Mouse (Mus musculus) myocyte (in vitro differentiated cells): ENCODE results near the gene Ak8. TPM values are rescaled to one million over a fixed set of nuclear protein-coding genes. Genes with fewer than 3 reads are reported as not detected.

ENCODE experiments used
- H3K27me3 ChIP-seq: one replicate; pipeline ENCODE4 v1.6.1; 2011; ENCODE audit not compliant: control insufficient read depth, insufficient read depth, insufficient read length
- H3K36me3 ChIP-seq: one replicate; pipeline ENCODE4 v1.6.1; 2011; ENCODE audit not compliant: control insufficient read depth, insufficient read depth
- H3K4me2 ChIP-seq: one replicate; pipeline ENCODE4 v1.6.1; 2011; ENCODE audit warnings: low read depth, control low read depth
- H3K4me3 ChIP-seq: one replicate; pipeline ENCODE4 v1.5.1; 2011; ENCODE audit warnings: mild to moderate bottlenecking, control low read depth, moderate library complexity
- H3K79me2 ChIP-seq: one replicate; pipeline ENCODE4 v1.6.1; 2011; ENCODE audit not compliant: control insufficient read depth, insufficient read depth
- H3ac ChIP-seq: one replicate; pipeline ENCODE4 v1.6.1; 2011; ENCODE audit not compliant: control insufficient read depth, insufficient read length
- CEBPB ChIP-seq: IDR thresholded peaks from 2 replicates; pipeline ENCODE4 v1.6.1; 2011; ENCODE audit warnings: mild to moderate bottlenecking, moderate library complexity; ENCODE audit not compliant: poor library complexity, insufficient read depth, severe bottlenecking
- E2F4 ChIP-seq: IDR thresholded peaks from one replicate; pipeline ENCODE4 v1.6.1; 2011; ENCODE audit warnings: mild to moderate bottlenecking, control low read depth, moderate library complexity; ENCODE audit not compliant: insufficient read depth
- MAX ChIP-seq: IDR thresholded peaks from one replicate; pipeline ENCODE4 v1.6.1; 2011; ENCODE audit warnings: low read depth, mild to moderate bottlenecking, control low read depth
- MYOD1 ChIP-seq, 3 experiments: IDR thresholded peaks; one replicate each; pipeline ENCODE4 v1.6.1; 2011; ENCODE audit warnings: control low read depth in 2 of 3, low read depth in 2 of 3, mild to moderate bottlenecking in 2 of 3, moderate library complexity in 1 of 3; ENCODE audit not compliant: insufficient read length in 2 of 3, control insufficient read depth in 1 of 3
- MYOG ChIP-seq, 3 experiments: IDR thresholded peaks; one replicate each; pipeline ENCODE4 v1.6.1; 2011; ENCODE audit warnings: control low read depth in 2 of 3, low read depth in 2 of 3, mild to moderate bottlenecking in 2 of 3; ENCODE audit not compliant: insufficient read length in 2 of 3, control insufficient read depth in 1 of 3, insufficient read depth in 1 of 3
- POLR2A ChIP-seq: IDR thresholded peaks from one replicate; pipeline ENCODE4 v1.6.1; 2011; ENCODE audit warnings: low read depth, mild to moderate bottlenecking, control low read depth, moderate library complexity; ENCODE audit not compliant: insufficient read length
- POLR2AphosphoS2 ChIP-seq: IDR thresholded peaks from one replicate; pipeline ENCODE4 v1.6.1; 2011; ENCODE audit warnings: low read depth, control low read depth; ENCODE audit not compliant: insufficient read length
- REST ChIP-seq: IDR thresholded peaks from one replicate; pipeline ENCODE4 v1.6.1; 2011; ENCODE audit warnings: mild to moderate bottlenecking, control low read depth, moderate library complexity; ENCODE audit not compliant: insufficient read depth, insufficient read length
- SRF ChIP-seq: IDR thresholded peaks from one replicate; pipeline ENCODE4 v1.6.1; 2011; ENCODE audit warnings: low read depth; ENCODE audit not compliant: control insufficient read depth, insufficient read length
- TCF12 ChIP-seq: IDR thresholded peaks from one replicate; pipeline ENCODE4 v1.6.1; 2011; ENCODE audit warnings: mild to moderate bottlenecking, control low read depth; ENCODE audit not compliant: poor library complexity, insufficient read depth, severe bottlenecking
- TCF3 ChIP-seq: IDR thresholded peaks from one replicate; pipeline ENCODE4 v1.6.1; 2011; ENCODE audit warnings: low read depth, control low read depth; ENCODE audit not compliant: insufficient read length
- USF1 ChIP-seq: IDR thresholded peaks from one replicate; pipeline ENCODE4 v1.6.1; 2011; ENCODE audit warnings: low read depth, mild to moderate bottlenecking, control low read depth, moderate library complexity
- polyA plus RNA-seq: library from polyadenylated mRNA; unstranded; fragments of >200 nt; fragmentation: generic; extraction: Trizol; gene quantifications from one replicate; pipeline ENCODE4 v1.2.1, GENCODE M21; 2012; ENCODE audit warnings: missing spikeins

The Ak8 gene
- polyA plus RNA-seq, 1 experiment = 0.59 TPM

GRCm38 (mm10) chr2:28848879-28849278, 148.9 kb downstream of the Ak8 start:
- no peaks in the 10 kb centered on the region for H3K27me3 ChIP-seq
- H3K4me3 ChIP-seq = no peak overlapping the region
- TF ChIP-seq TCF3 (no peak), TCF12 (no peak), REST (no peak), MYOG (IDR thresholded peaks at IDR 0.05; ENCODE audit: control insufficient read depth in 1 of 3, insufficient read depth in 1 of 3, insufficient read length in 2 of 3, low read depth in 2 of 3) (no peak), MAX (no peak), E2F4 (no peak), SRF (no peak), MYOD1 (IDR thresholded peaks at IDR 0.05; ENCODE audit: control insufficient read depth in 1 of 3, insufficient read length in 2 of 3, low read depth in 2 of 3) (no peak), USF1 (no peak), CEBPB (no peak), POLR2AphosphoS2 (no peak), POLR2A (no peak)
- no peaks in the 10 kb centered on the region for H3K79me2 ChIP-seq
- no peak overlapping the region for H3K4me2 ChIP-seq
- peaks cover 48% of the 10 kb centered on the region for H3K36me3 ChIP-seq
- no peak overlapping the region for H3ac ChIP-seq

- no peak overlapping the region for H3K4me2 ChIP-seq
- TF ChIP-seq TCF3 = no peak
- no peak for TF ChIP-seq POLR2A
- no peak for TF ChIP-seq E2F4
- TF ChIP-seq POLR2AphosphoS2 = no peak
- no peak for TF ChIP-seq TCF12
- TF ChIP-seq MYOG (IDR thresholded peaks at IDR 0.05; ENCODE audit: control insufficient read depth in 1 of 3, insufficient read depth in 1 of 3, insufficient read length in 2 of 3, low read depth in 2 of 3) = no peak
- TF ChIP-seq REST = no peak
- no peaks in the 10 kb centered on the region for H3K27me3 ChIP-seq
- H3K36me3 ChIP-seq = peaks cover 46% of the 10 kb centered on the region
- no peak overlapping the region for H3ac ChIP-seq
- no peaks in the 10 kb centered on the region for H3K79me2 ChIP-seq
- no peak overlapping the region for H3K4me3 ChIP-seq
Measured at GRCm38 (mm10) chr2:28852594-28852993, 152.6 kb downstream of the Ak8 start.

- Histone ChIP-seq H3K79me2 (no peaks in the 10 kb centered on the region), H3K4me3 (no peak overlapping the region), H3K27me3 (no peaks in the 10 kb centered on the region), H3K4me2 (no peak overlapping the region), H3K36me3 (peaks cover 57% of the 10 kb centered on the region), H3ac (no peak overlapping the region)
- TF ChIP-seq E2F4 (no peak), CEBPB (no peak), MYOD1 (IDR thresholded peaks at IDR 0.05; ENCODE audit: control insufficient read depth in 1 of 3, insufficient read length in 2 of 3, low read depth in 2 of 3) (no peak), USF1 (no peak), TCF12 (no peak), POLR2A (no peak), REST (no peak), SRF (no peak), MYOG (IDR thresholded peaks at IDR 0.05; ENCODE audit: control insufficient read depth in 1 of 3, insufficient read depth in 1 of 3, insufficient read length in 2 of 3, low read depth in 2 of 3) (no peak), TCF3 (no peak), MAX (no peak), POLR2AphosphoS2 (no peak)
Measured at GRCm38 (mm10) chr2:28855773-28856172, 155.8 kb downstream of the Ak8 start.

- Histone ChIP-seq H3K27me3 (no peaks in the 10 kb centered on the region), H3K4me3 (no peak overlapping the region), H3K79me2 (no peaks in the 10 kb centered on the region), H3K36me3 (peaks cover 75% of the 10 kb centered on the region), H3K4me2 (no peak overlapping the region), H3ac (no peak overlapping the region)
- no peak for TF ChIP-seq TCF3
- TF ChIP-seq E2F4 = no peak
Measured at GRCm38 (mm10) chr2:28859303-28859702, 159.3 kb downstream of the Ak8 start.

GRCm38 (mm10) chr2:28860678-28861423, 160.9 kb downstream of the Ak8 start:
- H3ac ChIP-seq = no peak overlapping the region
- H3K79me2 ChIP-seq = no peaks in the 10 kb centered on the region
- TF ChIP-seq TCF12 (no peak), SRF (no peak), POLR2A (no peak), CEBPB (no peak), MYOG (IDR thresholded peaks at IDR 0.05; ENCODE audit: control insufficient read depth in 1 of 3, insufficient read depth in 1 of 3, insufficient read length in 2 of 3, low read depth in 2 of 3) (no peak), REST (no peak), MYOD1 (IDR thresholded peaks at IDR 0.05; ENCODE audit: control insufficient read depth in 1 of 3, insufficient read length in 2 of 3, low read depth in 2 of 3) (no peak), MAX (no peak), USF1 (no peak), POLR2AphosphoS2 (no peak)
- no peak overlapping the region for H3K4me2 ChIP-seq
- H3K27me3 ChIP-seq = no peaks in the 10 kb centered on the region
- H3K4me3 ChIP-seq = no peak overlapping the region
- H3K36me3 ChIP-seq = peaks cover 80% of the 10 kb centered on the region

Other genes starting within 250 kb of the Ak8 start
- 0.43 TPM for gene 1700007K13Rik, start 233.8 kb upstream of the Ak8 start, polyA plus RNA-seq
- gene Mrps2, start 232.1 kb upstream of the Ak8 start, polyA plus RNA-seq = 32.4 TPM
- gene Gbgt1, start 203.3 kb upstream of the Ak8 start, polyA plus RNA-seq = not detected
- gene Gm10134, start 194.1 kb upstream of the Ak8 start, polyA plus RNA-seq = not detected
- gene Ralgds, start 187.0 kb upstream of the Ak8 start, polyA plus RNA-seq = 24.2 TPM
- not detected for gene Cel, start 136.8 kb upstream of the Ak8 start, polyA plus RNA-seq
- gene Gtf3c5, start 116.4 kb upstream of the Ak8 start, polyA plus RNA-seq = 24.4 TPM
- not detected for gene Gfi1b, start 78.2 kb upstream of the Ak8 start, polyA plus RNA-seq
- gene Tsc1, start 58.9 kb upstream of the Ak8 start, polyA plus RNA-seq = 7.6 TPM
- gene Spaca9, start 437 bp upstream of the Ak8 start, polyA plus RNA-seq = 0.47 TPM
- gene Gtf3c4, start 140.2 kb downstream of the Ak8 start, polyA plus RNA-seq = 26.9 TPM
- gene Ddx31, start 140.2 kb downstream of the Ak8 start, polyA plus RNA-seq = 6.4 TPM
- 0.04 TPM for gene Barhl1, start 216.5 kb downstream of the Ak8 start, polyA plus RNA-seq